ENCODE assay signal across 29 mouse cellular contexts in the genomic region with DNA sequence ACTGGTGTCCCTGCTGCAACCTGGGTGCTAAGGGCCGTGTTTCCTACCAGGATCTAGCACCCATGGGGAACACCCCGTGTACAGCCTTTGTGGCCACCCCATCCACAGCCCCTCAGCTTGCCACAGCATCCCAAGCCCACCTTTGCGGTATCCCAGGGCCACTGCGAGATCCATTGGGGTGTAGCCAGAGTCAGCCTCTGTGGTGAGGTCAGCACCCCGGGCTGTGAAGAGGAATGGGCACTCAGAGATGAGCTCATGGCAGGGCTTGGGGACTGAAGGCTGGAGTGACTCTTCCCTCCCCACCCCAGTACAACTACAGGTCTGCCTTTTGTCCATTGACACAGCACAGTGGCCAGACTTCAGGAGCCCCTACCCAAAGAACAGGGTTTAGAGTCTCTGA. TPM values are rescaled to one million over a fixed set of nuclear protein-coding genes. Genes with fewer than 3 reads are reported as not detected.
"Had no signal": no experiment of that assay in that cellular context is flagged by ENCODE, and none has a peak within 500 bp of the region (broad histone marks: within the 10 kb centered on the region; RNA-seq: fewer than 3 reads in every experiment).

No protein-coding gene starts in this region.

- H3K9ac ChIP-seq: heart, embryonic 12.5 days; hindbrain, embryonic 12.5 days; hindbrain, embryonic 14.5 days; intestine, embryonic 15.5 days; limb, embryonic 12.5 days; liver, embryonic 13.5 days; liver, embryonic 15.5 days had no signal

- H3K27me3 ChIP-seq: heart, embryonic 12.5 days; hindbrain, embryonic 12.5 days; intestine, embryonic 15.5 days; limb, embryonic 12.5 days; liver, embryonic 13.5 days; liver, embryonic 15.5 days had no signal

- H3K4me2 ChIP-seq: heart, embryonic 12.5 days; hindbrain, embryonic 12.5 days; hindbrain, embryonic 14.5 days; intestine, embryonic 15.5 days; limb, embryonic 12.5 days; liver, embryonic 13.5 days; liver, embryonic 15.5 days had no signal

- ATAC-seq: forebrain, embryonic 16.5 days; hindbrain, embryonic 16.5 days; inflammation-experienced regulatory T-cells, adult 6 months; intestine, embryonic 15.5 days; intestine, postnatal 0 days had no signal

- H3K4me3 ChIP-seq: gastrocnemius, adult 2 months; heart, adult 2 months; heart, embryonic 12.5 days; hindbrain, embryonic 10.5 days; hindbrain, embryonic 12.5 days; intestine, embryonic 15.5 days; layer of hippocampus, adult 2 months; left cerebral cortex, adult 2 months; limb, embryonic 10.5 days; limb, embryonic 12.5 days; liver, embryonic 13.5 days; liver, embryonic 15.5 days had no signal

- H3K9me3 ChIP-seq: heart, embryonic 12.5 days; hindbrain, embryonic 10.5 days; hindbrain, embryonic 12.5 days; intestine, embryonic 15.5 days; limb, embryonic 10.5 days; limb, embryonic 12.5 days; liver, embryonic 13.5 days; liver, embryonic 15.5 days had no signal

- DNase-seq: gastrocnemius, adult 2 months; gastrocnemius, postnatal 10 days; gastrocnemius, postnatal 25 days; heart, postnatal 4 days; kidney, adult 18-20 months; kidney, adult 8-10 months; kidney, postnatal 10 days; kidney, postnatal 25 days; kidney, postnatal 4 days had no signal

- H3K27ac ChIP-seq: gastrocnemius, adult 2 months; heart, adult 2 months; hindbrain, embryonic 10.5 days; hindbrain, embryonic 12.5 days; hindbrain, embryonic 14.5 days; intestine, embryonic 15.5 days; layer of hippocampus, adult 2 months; left cerebral cortex, adult 2 months; limb, embryonic 10.5 days; limb, embryonic 12.5 days; liver, embryonic 13.5 days; liver, embryonic 15.5 days had no signal

RNA-seq across cellular contexts. Expression of a gene that starts 5.4 kb away (rescaled TPM):
- total RNA-seq: granulocyte monocyte progenitor cell, adult 5-6 weeks; layer of hippocampus, postnatal 25 days; left cerebral cortex, postnatal 14 days had no signal
- polyA plus RNA-seq: heart, embryonic 12.5 days; intestine, postnatal 0 days; liver, adult 2 months; liver, embryonic 15.5 days had no signal

RNA-seq across cellular contexts. Expression of a gene that starts 13.4 kb away (rescaled TPM):
- total RNA-seq: gastrocnemius, adult 2 months; granulocyte monocyte progenitor cell, adult 5-6 weeks; liver, adult 2 months had no signal
- polyA plus RNA-seq: inflammation-experienced regulatory T-cells, adult 6 months; liver, adult 2 months had no signal
